Mouse (Mus musculus) limb, embryonic 11.5 days (tissue): Measurements from ENCODE around the gene Laptm4a. TPM values are rescaled to one million over a fixed set of nuclear protein-coding genes. Genes with fewer than 3 reads are reported as not detected.

ENCODE experiments used
- ATAC-seq: fragments of 200-750 bp; cut with Nextera tagmentation; 2 replicates; pipeline ENCODE4 v1.8.0; 2017; ENCODE audit warnings: low read depth; ENCODE audit not compliant: insufficient number of reproducible peaks, low FRiP score, low TSS enrichment
- DNase-seq: peaks from one replicate; pipeline ENCODE4 v3.0.0-alpha.2; 2015; ENCODE audit warnings: low spot score
- H3K27ac ChIP-seq: fragments of 300-500 bp; sonication (generic); replicated peaks from 2 replicates; pipeline ENCODE4 v1.5.1; 2014; ENCODE audit warnings: low read depth, mild to moderate bottlenecking, low read length
- H3K27me3 ChIP-seq: fragments of 300-500 bp; sonication (generic); 2 replicates; pipeline ENCODE4 v1.6.1; 2014; ENCODE audit warnings: mild to moderate bottlenecking, low read length, mixed read lengths; ENCODE audit not compliant: control insufficient read depth, insufficient read depth
- H3K36me3 ChIP-seq: fragments of 300-500 bp; sonication (generic); 2 replicates; pipeline ENCODE4 v1.6.1; 2014; ENCODE audit warnings: mild to moderate bottlenecking, low read length, moderate library complexity, mixed read lengths; ENCODE audit not compliant: control insufficient read depth, insufficient read depth
- H3K4me1 ChIP-seq: fragments of 300-500 bp; sonication (generic); 2 replicates; pipeline ENCODE4 v1.6.1; 2014; ENCODE audit warnings: low read length, mixed read lengths; ENCODE audit not compliant: control insufficient read depth, insufficient read depth
- H3K4me2 ChIP-seq: fragments of 300-500 bp; sonication (generic); 2 replicates; pipeline ENCODE4 v1.6.1; 2014; ENCODE audit warnings: low read depth, mild to moderate bottlenecking, moderate library complexity; ENCODE audit not compliant: severe bottlenecking
- H3K4me3 ChIP-seq: fragments of 300-500 bp; sonication (generic); 2 replicates; pipeline ENCODE4 v1.5.1; 2014; ENCODE audit warnings: low read depth, low read length
- H3K9ac ChIP-seq: fragments of 300-500 bp; sonication (generic); 2 replicates; pipeline ENCODE4 v1.6.1; 2014; ENCODE audit warnings: mild to moderate bottlenecking, low read length
- H3K9me3 ChIP-seq: fragments of 300-500 bp; sonication (generic); 2 replicates; pipeline ENCODE4 v1.6.1; 2016; ENCODE audit warnings: low read length; ENCODE audit not compliant: control insufficient read depth
- WGBS: fragments of 180-500 bp; shearing (Covaris S2); extraction: QIAGEN DNeasy Blood & Tissue Kit; methylation state at CpG from one replicate; pipeline ENCODE4 v1.1.7; 2014; 5-methylcytosine and 5-hydroxymethylcytosine counted together
- polyA plus RNA-seq: library from polyadenylated mRNA; unstranded; fragments of >200 nt; fragmentation: Nextera tagmentation; extraction: Ambion mirVana; gene quantifications from 2 replicates; pipeline ENCODE4 v1.2.1, GENCODE M21; 2014

Gene Laptm4a
- polyA plus RNA-seq, 1 experiment from 2014 or later, result 202 TPM

GRCm38 (mm10) chr12:8900107-8900698 is 21.3 kb upstream of the Laptm4a start:
- Histone ChIP-seq H3K4me1 (peaks cover 13% of the 10 kb centered on the region), H3K9me3 (no peaks in the 10 kb centered on the region), H3K4me3 (no peak overlapping the region), H3K4me2 (no peak overlapping the region), H3K9ac (no peak overlapping the region), H3K27me3 (no peaks in the 10 kb centered on the region), H3K27ac (no peak overlapping the region), H3K36me3 (no peaks in the 10 kb centered on the region)
- no peak for ATAC-seq
- DNase-seq, result no peak
- WGBS, result 34% methylated on average over 4 of the region's 4 CpGs

- 32% methylated on average over 5 of the region's 5 CpGs for WGBS
- no peak overlapping the region for H3K27ac ChIP-seq
- DNase-seq (no peak), ATAC-seq (0 out of 2 replicates have a peak, but pooled peaks have one; percentile 18)
- no peaks in the 10 kb centered on the region for H3K27me3 ChIP-seq
- H3K36me3 ChIP-seq, result no peaks in the 10 kb centered on the region
- H3K4me2 ChIP-seq, result no peak overlapping the region
- no peak overlapping the region for H3K4me3 ChIP-seq
- no peaks in the 10 kb centered on the region for H3K9me3 ChIP-seq
- peaks cover 13% of the 10 kb centered on the region for H3K4me1 ChIP-seq
- H3K9ac ChIP-seq, result no peak overlapping the region
Observed at GRCm38 (mm10) chr12:8900919-8901663, 20.4 kb upstream of the Laptm4a start.

GRCm38 (mm10) chr12:8901934-8902333 is 19.5 kb upstream of the Laptm4a start:
- Histone ChIP-seq H3K9me3 (no peaks in the 10 kb centered on the region), H3K27ac (no peak overlapping the region), H3K9ac (no peak overlapping the region), H3K4me1 (peaks cover 13% of the 10 kb centered on the region), H3K36me3 (no peaks in the 10 kb centered on the region), H3K4me3 (no peak overlapping the region), H3K4me2 (no peak overlapping the region), H3K27me3 (no peaks in the 10 kb centered on the region)
- ATAC-seq (no peak), DNase-seq (no peak)
- WGBS, result 2% methylated on average over 2 of the region's 2 CpGs

GRCm38 (mm10) chr12:8902479-8902878 is 19.0 kb upstream of the Laptm4a start:
- no peak overlapping the region for H3K9ac ChIP-seq
- H3K27ac ChIP-seq, result no peak overlapping the region
- ATAC-seq (no peak), DNase-seq (no peak)
- 21% methylated on average over 3 of the region's 3 CpGs for WGBS
- no peak overlapping the region for H3K4me3 ChIP-seq
- no peaks in the 10 kb centered on the region for H3K27me3 ChIP-seq
- H3K36me3 ChIP-seq, result no peaks in the 10 kb centered on the region
- H3K9me3 ChIP-seq, result no peaks in the 10 kb centered on the region
- peaks cover 10% of the 10 kb centered on the region for H3K4me1 ChIP-seq
- H3K4me2 ChIP-seq, result no peak overlapping the region

- Histone ChIP-seq H3K27me3 (no peaks in the 10 kb centered on the region), H3K4me2 (no peak overlapping the region; the same call in 1 of the 2 replicates), H3K27ac (peak overlapping the region; percentile 87), H3K9me3 (no peaks in the 10 kb centered on the region), H3K4me1 (peaks cover 19% of the 10 kb centered on the region), H3K4me3 (no peak overlapping the region), H3K9ac (peak overlapping the region; percentile 50), H3K36me3 (no peaks in the 10 kb centered on the region)
- 13% methylated on average over 16 of the region's 16 CpGs for WGBS
- ATAC-seq, result peak; percentile 68; the same call in 1 of the 2 replicates
- peak; percentile 67 for DNase-seq
Observed at GRCm38 (mm10) chr12:8912860-8913685, 8.4 kb upstream of the Laptm4a start.

GRCm38 (mm10) chr12:8913701-8914340 is 7.6 kb upstream of the Laptm4a start:
- ATAC-seq (peak; percentile 89; the same call in 1 of the 2 replicates), DNase-seq (peak; percentile 74)
- H3K4me2 ChIP-seq, result peak overlapping the region; percentile 10; the same call in 1 of the 2 replicates
- WGBS, result 28% methylated on average over 9 of the region's 9 CpGs
- peak overlapping the region; percentile 87 for H3K27ac ChIP-seq
- H3K36me3 ChIP-seq, result no peaks in the 10 kb centered on the region
- no peak overlapping the region for H3K4me3 ChIP-seq
- peaks cover 19% of the 10 kb centered on the region for H3K4me1 ChIP-seq
- H3K9me3 ChIP-seq, result no peaks in the 10 kb centered on the region
- 0 out of 2 replicates have a peak overlapping the region, but pooled peaks have one; percentile 18 for H3K9ac ChIP-seq
- H3K27me3 ChIP-seq, result no peaks in the 10 kb centered on the region

- 53% methylated on average over 5 of the region's 5 CpGs for WGBS
- DNase-seq (no peak), ATAC-seq (no peak)
- Histone ChIP-seq H3K4me2 (no peak overlapping the region), H3K9ac (no peak overlapping the region), H3K36me3 (no peaks in the 10 kb centered on the region), H3K9me3 (no peaks in the 10 kb centered on the region), H3K4me3 (no peak overlapping the region), H3K27ac (no peak overlapping the region), H3K27me3 (no peaks in the 10 kb centered on the region), H3K4me1 (peaks cover 21% of the 10 kb centered on the region)
Observed at GRCm38 (mm10) chr12:8916378-8916777, 5.1 kb upstream of the Laptm4a start.

- no peaks in the 10 kb centered on the region; the same call in 1 of the 2 replicates for H3K36me3 ChIP-seq
- H3K27me3 ChIP-seq, result no peaks in the 10 kb centered on the region
- H3K4me1 ChIP-seq, result peaks cover 15% of the 10 kb centered on the region
- no peaks in the 10 kb centered on the region for H3K9me3 ChIP-seq
- no peak overlapping the region for H3K27ac ChIP-seq
- DNase-seq (no peak), ATAC-seq (no peak)
- WGBS, result 93% methylated on average over 3 of the region's 3 CpGs
- H3K4me3 ChIP-seq, result no peak overlapping the region
- H3K9ac ChIP-seq, result no peak overlapping the region
- no peak overlapping the region for H3K4me2 ChIP-seq
Observed at GRCm38 (mm10) chr12:8919231-8919630, 2.2 kb upstream of the Laptm4a start.
